Mouse (Mus musculus): ENCODE measurements around the gene Cib4.

DNA sequence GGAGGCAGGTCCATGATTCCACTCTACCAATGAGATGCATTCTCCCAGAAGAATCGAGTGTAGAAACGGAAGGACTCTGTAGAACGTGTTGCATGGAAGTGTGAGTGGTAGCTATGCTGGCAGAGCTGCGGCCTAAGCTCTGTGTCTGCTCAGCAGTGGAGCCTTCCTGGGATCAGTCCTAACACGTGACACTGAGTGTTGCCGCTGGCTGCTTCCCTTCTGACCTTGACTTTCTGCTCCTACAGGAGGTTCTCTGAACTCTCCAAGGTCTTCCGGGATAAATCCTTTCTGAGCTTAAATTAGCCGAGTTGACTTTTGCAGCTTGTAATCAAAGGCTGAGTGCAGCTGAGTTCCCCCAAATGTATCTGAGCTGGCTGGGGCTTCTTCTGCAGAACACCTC, 28.7 kb upstream of the Cib4 start:
- no peak for TF ChIP-seq CTCF (IDR thresholded peaks at IDR 0.05; ENCODE audit: low read depth)
- TF ChIP-seq EP300 (IDR thresholded peaks at IDR 0.05; ENCODE audit: low read depth): no peak
